Mouse (Mus musculus) ovary, adult 2 months (tissue): Measurements from ENCODE around the gene Igdcc4. TPM values are rescaled to one million over a fixed set of nuclear protein-coding genes. Genes with fewer than 3 reads are reported as not detected.

Experiments used
- polyA plus RNA-seq: library from polyadenylated mRNA; depleted of rRNA; stranded (reverse); fragments of >200 nt; gene quantifications from 2 replicates; pipeline ENCODE4 v1.2.3, GENCODE M21; 2012; rRNA removed

Gene Igdcc4
- polyA plus RNA-seq: 42.9 and 44.7 TPM in 2 replicates

DNA sequence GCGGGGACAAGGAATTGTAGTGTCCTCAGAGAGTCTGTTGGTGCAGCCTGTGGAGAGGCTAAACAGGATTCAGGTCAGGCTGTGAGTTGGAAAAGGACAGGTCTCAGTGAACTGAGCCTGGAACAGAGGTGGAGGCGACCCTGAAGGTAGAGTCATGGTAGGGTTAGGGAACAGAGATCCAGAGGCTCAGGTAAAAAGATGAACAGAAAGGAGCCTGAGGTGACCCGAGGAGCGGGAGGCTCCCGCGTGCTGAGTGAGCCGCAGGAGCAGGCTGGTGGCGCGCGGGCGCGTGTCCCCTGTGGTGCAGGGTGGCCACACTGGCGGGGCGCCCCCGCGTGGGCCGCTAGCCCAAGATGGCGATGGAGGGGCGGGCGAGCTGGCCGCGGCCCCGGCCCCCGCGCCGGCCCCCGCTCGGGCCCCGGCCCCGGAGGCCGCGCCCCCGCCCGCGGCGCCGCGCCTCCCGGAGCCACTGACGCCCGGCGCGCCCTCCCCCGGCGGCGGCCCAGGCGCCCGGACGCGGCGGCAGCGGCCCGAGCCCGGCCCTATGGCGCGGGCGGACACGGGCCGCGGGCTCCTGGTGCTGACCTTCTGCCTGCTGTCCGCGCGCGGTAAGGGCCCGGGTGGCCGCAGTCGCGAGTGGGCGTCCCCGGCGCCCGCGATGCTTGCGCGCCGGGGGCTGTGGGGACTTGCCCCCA lies at the start of gene Igdcc4:
Igdcc4 (plus strand) TSS at position 496 of the 695 bp plus-strand sequence.

DNA sequence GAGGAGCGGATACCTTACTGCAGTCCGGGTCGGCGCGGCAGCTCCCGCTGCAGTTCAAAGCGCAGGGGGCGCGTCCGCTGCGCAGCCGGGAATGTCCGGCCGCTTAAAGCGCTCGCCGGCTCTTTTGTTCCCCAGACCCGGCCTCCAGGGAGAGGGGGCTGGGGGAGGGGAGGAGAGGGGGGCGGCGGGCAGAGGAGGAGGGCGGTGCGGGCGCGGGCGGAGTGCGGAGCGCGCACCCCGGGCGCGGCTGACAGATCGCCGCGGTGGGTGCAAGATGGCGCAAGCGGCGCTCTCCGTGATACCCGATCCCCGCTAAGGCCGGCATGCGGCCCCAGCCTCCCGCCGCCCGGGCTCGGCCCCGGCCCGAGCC lies 39.6 kb downstream of the Igdcc4 start, which contains the start of gene Igdcc3:
Igdcc3 (plus strand) TSS at position 254 of the 370 bp plus-strand sequence.

Other genes with a start within 250 kb of the Igdcc4 start
- gene Slc24a1, start 149.9 kb upstream of the Igdcc4 start, polyA plus RNA-seq: 0.03 TPM in 1 of 2 replicates, not detected in the other
- gene Ints14, start 140.6 kb upstream of the Igdcc4 start, polyA plus RNA-seq: 14.2 and 15.7 TPM in 2 replicates
- gene Hacd3, start 79.8 kb upstream of the Igdcc4 start, polyA plus RNA-seq: 104 and 125 TPM in 2 replicates
- 34.8 and 53.4 TPM in 2 replicates for gene Dpp8, start 69.1 kb upstream of the Igdcc4 start, polyA plus RNA-seq
- 4.5 and 5.3 TPM in 2 replicates for gene Igdcc3, start 39.7 kb downstream of the Igdcc4 start, polyA plus RNA-seq
- gene Parp16, start 93.9 kb downstream of the Igdcc4 start, polyA plus RNA-seq: 15.5 and 23.2 TPM in 2 replicates
- gene Cilp, start 163.7 kb downstream of the Igdcc4 start, polyA plus RNA-seq: 5.6 TPM in 2 replicates
- 10.1 and 13.0 TPM in 2 replicates for gene Clpx, start 192.8 kb downstream of the Igdcc4 start, polyA plus RNA-seq
- 23.7 and 33.8 TPM in 2 replicates for gene Pdcd7, start 244.6 kb downstream of the Igdcc4 start, polyA plus RNA-seq